Comparison of ENCODE assay signal across 27 mouse cellular contexts in the genomic region with DNA sequence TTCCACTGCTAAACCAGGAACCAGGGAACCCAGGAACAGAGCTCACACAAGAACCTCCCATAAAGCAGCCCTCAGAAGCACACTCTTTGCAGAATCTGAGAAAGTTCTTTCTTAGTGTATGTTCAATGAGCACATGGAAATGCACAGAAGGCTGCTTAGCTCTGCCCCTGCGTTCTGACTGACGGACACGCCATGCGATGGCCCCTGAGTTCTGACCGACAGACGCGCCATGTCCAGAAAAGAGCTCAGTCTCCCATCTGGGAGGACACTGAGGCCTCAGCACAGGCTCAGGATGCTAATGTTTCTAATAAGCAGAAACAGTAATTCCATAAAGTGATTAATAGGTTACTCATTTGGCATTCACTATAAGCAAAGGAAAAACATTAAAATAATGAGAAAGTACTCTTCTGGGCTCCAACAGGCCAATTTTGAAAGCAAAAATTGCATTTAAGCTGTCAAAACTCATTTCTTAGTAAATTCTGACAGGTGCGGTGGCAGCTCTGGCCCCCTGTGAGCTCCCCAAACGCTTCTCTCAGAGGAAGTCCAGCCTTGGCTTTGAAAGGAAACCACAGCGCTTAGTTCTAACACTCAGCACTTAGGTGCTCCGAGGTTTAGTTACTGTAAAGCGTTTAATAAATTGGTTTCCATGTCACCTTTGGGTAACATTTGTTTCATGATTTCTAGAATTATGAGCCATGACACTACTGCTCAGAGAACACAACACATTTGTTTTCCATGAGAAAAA.
"Had no signal": no experiment of that assay in that cellular context is flagged by ENCODE, and none has a peak within 500 bp of the region (broad histone marks: within the 10 kb centered on the region; RNA-seq: fewer than 3 reads in every experiment).

No protein-coding gene starts in this region.

- H3K27ac ChIP-seq: gastrocnemius, adult 2 months; heart, adult 2 months; heart, embryonic 13.5 days; heart, embryonic 15.5 days; hindbrain, embryonic 13.5 days; hindbrain, embryonic 15.5 days; hindbrain, postnatal 0 days; kidney, embryonic 15.5 days; kidney, postnatal 0 days; limb, embryonic 13.5 days; limb, embryonic 15.5 days; liver, embryonic 12.5 days; liver, embryonic 14.5 days had no signal

- DNase-seq: gastrocnemius, adult 2 months; gastrocnemius, postnatal 10 days; gastrocnemius, postnatal 25 days; heart, adult 2 months; heart, postnatal 14 days; heart, postnatal 36 days; kidney, adult 11 months; kidney, adult 2 months; kidney, adult 9 months; kidney, postnatal 14 days; kidney, postnatal 36 days; layer of hippocampus, adult 9-11 months; layer of hippocampus, postnatal 36 days; left cerebral cortex, postnatal 4 days had no signal

- H3K27me3 ChIP-seq: heart, embryonic 13.5 days; heart, embryonic 15.5 days; hindbrain, embryonic 13.5 days; hindbrain, embryonic 15.5 days; kidney, embryonic 15.5 days; limb, embryonic 13.5 days; limb, embryonic 15.5 days; liver, embryonic 12.5 days had no signal

- ATAC-seq: hindbrain, postnatal 0 days; intestine, embryonic 16.5 days; liver, embryonic 12.5 days had no signal

- H3K9ac ChIP-seq: heart, embryonic 13.5 days; heart, embryonic 15.5 days; hindbrain, embryonic 13.5 days; hindbrain, embryonic 15.5 days; kidney, embryonic 15.5 days; limb, embryonic 13.5 days; limb, embryonic 15.5 days; liver, embryonic 12.5 days; liver, embryonic 14.5 days had no signal

- H3K36me3 ChIP-seq: heart, embryonic 15.5 days had no signal

- H3K4me3 ChIP-seq: gastrocnemius, adult 2 months; heart, adult 2 months; heart, embryonic 13.5 days; heart, embryonic 15.5 days; hindbrain, embryonic 13.5 days; hindbrain, embryonic 15.5 days; kidney, embryonic 15.5 days; limb, embryonic 13.5 days; limb, embryonic 15.5 days; liver, embryonic 12.5 days had no signal

- H3K4me2 ChIP-seq: heart, embryonic 11.5 days; heart, embryonic 13.5 days; heart, embryonic 15.5 days; hindbrain, embryonic 13.5 days; hindbrain, embryonic 15.5 days; kidney, embryonic 15.5 days; limb, embryonic 13.5 days; limb, embryonic 15.5 days; liver, embryonic 12.5 days had no signal

- H3K4me1 ChIP-seq: heart, embryonic 13.5 days; heart, embryonic 15.5 days; hindbrain, embryonic 15.5 days; kidney, embryonic 15.5 days; limb, embryonic 13.5 days; limb, embryonic 15.5 days; liver, embryonic 12.5 days had no signal

- H3K9me3 ChIP-seq: heart, embryonic 13.5 days; heart, embryonic 15.5 days; hindbrain, embryonic 13.5 days; hindbrain, embryonic 15.5 days; kidney, embryonic 15.5 days; limb, embryonic 13.5 days; limb, embryonic 15.5 days; liver, embryonic 12.5 days had no signal
